Mouse (Mus musculus) cortical plate, adult 2 months (tissue): ENCODE data around the gene Dcp1a.

ENCODE experiments used
- CTCF ChIP-seq: fragments of 200-500 bp; IDR thresholded peaks from 2 replicates; pipeline ENCODE4 v1.5.1; 2011; ENCODE audit warnings: mild to moderate bottlenecking, control low read depth, low read length; ENCODE audit not compliant: insufficient read depth; ENCODE audit errors: extremely low read depth
- POLR2A ChIP-seq: fragments of 200-500 bp; IDR thresholded peaks from 2 replicates; pipeline ENCODE4 v1.6.1; 2011; ENCODE audit warnings: mild to moderate bottlenecking, low read length, control low read depth; ENCODE audit not compliant: insufficient read depth; ENCODE audit errors: extremely low read depth

GRCm38 (mm10) chr14:30457897-30458296 lies 21.4 kb upstream of the Dcp1a start:
- TF ChIP-seq POLR2A, result no peak
- TF ChIP-seq CTCF, result no peak
